Mouse (Mus musculus) bone marrow macrophage, adult 2 months (primary cell): ENCODE measurements around the gene Jak2. TPM values are rescaled to one million over a fixed set of nuclear protein-coding genes. Genes with fewer than 3 reads are reported as not detected.

Experiments used
- H3K27ac ChIP-seq: 2 replicates; pipeline ENCODE4 v1.5.1; 2012; ENCODE audit warnings: low read depth, low read length; ENCODE audit not compliant: insufficient read depth
- H3K4me1 ChIP-seq: 2 replicates; pipeline ENCODE4 v1.6.1; 2012; ENCODE audit warnings: low read length; ENCODE audit not compliant: control insufficient read depth, insufficient read depth
- H3K4me3 ChIP-seq: 2 replicates; pipeline ENCODE4 v1.5.1; 2012; ENCODE audit warnings: mild to moderate bottlenecking, low read length, moderate library complexity; ENCODE audit not compliant: insufficient read depth
- CTCF ChIP-seq: IDR thresholded peaks from 2 replicates; pipeline ENCODE4 v1.5.1; 2012; ENCODE audit warnings: low read depth, mild to moderate bottlenecking, low read length, moderate library complexity
- POLR2A ChIP-seq: IDR thresholded peaks from 2 replicates; pipeline ENCODE4 v1.6.1; 2012; ENCODE audit warnings: mild to moderate bottlenecking, low read depth, low read length, borderline replicate concordance
- polyA plus RNA-seq: library from polyadenylated mRNA; stranded (reverse); fragments of >200 nt; gene quantifications from 2 replicates; pipeline ENCODE4 v1.2.4, GENCODE M21; 2012; ENCODE audit not compliant: missing spikeins, insufficient read depth, insufficient read length

The Jak2 gene
- polyA plus RNA-seq, 1 experiment = 24.7 TPM

DNA sequence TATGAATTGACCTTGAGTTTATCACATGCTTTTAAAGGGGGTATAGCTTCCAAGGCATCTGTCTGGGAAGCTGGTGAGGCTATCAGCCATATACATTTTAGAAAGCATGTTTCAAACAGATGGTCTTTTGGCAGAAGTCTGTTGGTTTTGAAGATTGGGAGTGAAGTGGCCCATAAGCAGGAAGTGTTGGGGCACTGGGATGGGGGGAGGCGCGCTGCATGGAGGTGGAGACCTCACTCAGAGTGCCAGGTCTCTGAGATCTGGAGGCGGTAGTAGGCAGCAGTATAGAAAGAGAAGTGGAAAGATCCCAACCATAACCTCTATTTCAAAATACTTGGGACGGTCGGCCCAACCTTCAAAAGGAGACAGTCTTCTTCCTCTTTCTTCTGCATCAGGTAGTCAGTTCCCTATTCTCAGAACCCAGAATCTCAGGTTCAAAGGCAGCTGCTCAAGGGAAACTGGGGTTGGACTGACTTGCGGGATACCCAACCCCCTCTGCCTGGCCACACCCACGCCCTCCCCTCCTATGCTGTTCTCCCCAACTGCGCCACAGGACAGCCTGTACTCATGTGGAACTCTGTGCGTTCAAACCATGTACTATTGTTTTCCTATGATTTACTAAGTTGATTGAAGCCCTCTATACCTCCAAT lies 23.6 kb upstream of the Jak2 start:
- no peak for TF ChIP-seq CTCF
- TF ChIP-seq POLR2A = no peak
- no peak overlapping the region for H3K27ac ChIP-seq
- no peak overlapping the region for H3K4me3 ChIP-seq
- peaks cover 9% of the 10 kb centered on the region for H3K4me1 ChIP-seq

GRCm38 (mm10) chr19:29228989-29229388 lies 22.6 kb upstream of the Jak2 start:
- H3K4me1 ChIP-seq = peaks cover 6% of the 10 kb centered on the region
- H3K27ac ChIP-seq = no peak overlapping the region
- TF ChIP-seq POLR2A = no peak
- no peak for TF ChIP-seq CTCF
- no peak overlapping the region for H3K4me3 ChIP-seq

GRCm38 (mm10) chr19:29232738-29233137 lies 18.9 kb upstream of the Jak2 start:
- Histone ChIP-seq H3K4me3 (no peak overlapping the region), H3K4me1 (peaks cover 6% of the 10 kb centered on the region), H3K27ac (no peak overlapping the region)
- no peak for TF ChIP-seq CTCF
- TF ChIP-seq POLR2A = no peak

- TF ChIP-seq POLR2A = no peak
- no peak for TF ChIP-seq CTCF
- Histone ChIP-seq H3K4me3 (no peak overlapping the region), H3K27ac (no peak overlapping the region), H3K4me1 (peaks cover 23% of the 10 kb centered on the region)
Measured at GRCm38 (mm10) chr19:29236658-29237385, 14.8 kb upstream of the Jak2 start.

- Histone ChIP-seq H3K27ac (no peak overlapping the region), H3K4me1 (peaks cover 28% of the 10 kb centered on the region), H3K4me3 (no peak overlapping the region)
- TF ChIP-seq POLR2A (no peak), CTCF (no peak)
Measured at GRCm38 (mm10) chr19:29238171-29238570, 13.5 kb upstream of the Jak2 start.

DNA sequence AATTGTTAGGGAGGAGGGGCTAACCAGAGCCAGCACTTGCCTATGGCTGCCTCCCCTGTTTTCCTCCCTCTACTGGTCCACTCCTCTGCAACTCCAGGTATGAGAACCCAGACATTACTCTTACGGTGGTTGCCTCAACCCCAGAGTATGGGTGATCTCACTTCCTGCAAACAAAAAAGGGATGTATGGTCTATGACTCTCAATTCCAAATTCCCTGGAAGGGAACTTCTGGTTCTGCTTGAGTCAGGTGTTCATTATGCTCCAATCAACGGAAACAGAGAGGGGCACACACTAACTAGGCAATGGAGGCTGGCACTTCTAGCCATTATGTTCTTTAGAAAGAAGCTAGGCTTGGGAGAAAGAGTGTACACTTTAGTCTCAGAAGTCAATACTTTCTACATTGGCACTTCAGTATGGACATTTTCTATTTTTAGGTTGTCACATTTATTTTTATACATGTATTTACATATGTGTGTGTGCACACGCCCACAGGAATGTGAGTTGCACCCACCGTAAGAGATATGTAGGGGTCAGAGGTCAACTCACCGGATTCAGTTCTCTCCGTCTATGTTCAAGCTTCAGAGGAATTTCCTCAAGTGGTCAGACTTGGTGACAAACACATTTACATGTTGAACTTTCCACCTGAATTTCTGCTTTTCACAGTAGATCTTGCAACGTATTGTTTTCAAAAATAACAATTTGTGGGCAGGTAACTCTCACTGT lies 12.0 kb upstream of the Jak2 start:
- Histone ChIP-seq H3K4me1 (peaks cover 28% of the 10 kb centered on the region), H3K4me3 (no peak overlapping the region), H3K27ac (no peak overlapping the region)
- TF ChIP-seq POLR2A (no peak), CTCF (no peak)

DNA sequence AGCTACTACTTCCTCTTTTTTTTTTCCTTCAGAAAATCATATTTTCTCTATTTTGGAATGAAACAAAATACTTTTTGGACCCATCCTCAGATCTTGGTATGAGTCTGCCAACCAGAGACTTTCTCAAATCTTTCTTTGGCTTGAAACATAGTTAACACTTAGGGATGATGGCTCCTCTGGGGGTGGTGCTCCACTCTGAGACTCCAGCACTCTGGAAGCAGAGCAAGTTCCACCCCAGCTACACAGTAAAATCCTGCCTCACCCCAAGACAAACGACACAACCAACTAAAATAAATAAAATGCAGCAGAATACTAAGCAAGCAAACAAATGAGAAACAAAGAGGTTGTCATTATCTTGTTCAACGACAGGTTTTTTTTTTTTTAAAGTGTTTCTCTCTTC lies 11.0 kb upstream of the Jak2 start:
- H3K4me3 ChIP-seq = no peak overlapping the region
- H3K4me1 ChIP-seq = peaks cover 28% of the 10 kb centered on the region
- TF ChIP-seq POLR2A = no peak
- H3K27ac ChIP-seq = no peak overlapping the region

DNA sequence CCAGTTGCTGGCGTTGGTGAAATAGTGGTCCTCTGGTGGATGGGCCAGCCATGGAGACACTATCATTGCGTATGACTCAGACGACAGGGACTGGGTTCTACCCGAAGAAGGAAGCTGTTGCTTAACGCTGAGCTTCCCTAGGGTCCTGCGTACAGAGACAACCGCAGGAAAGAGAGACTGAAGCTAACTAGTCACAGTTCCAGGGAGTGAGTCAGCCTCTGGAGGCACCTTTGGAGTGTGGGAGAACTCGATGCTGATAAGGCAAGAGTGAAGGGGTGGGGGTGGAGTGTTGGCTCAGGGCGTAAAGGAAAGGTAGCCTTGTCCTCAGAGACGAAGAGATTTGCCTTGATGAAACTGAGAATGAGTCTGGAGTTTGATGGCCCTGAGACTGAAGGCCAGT lies 10.0 kb upstream of the Jak2 start:
- Histone ChIP-seq H3K4me1 (peaks cover 28% of the 10 kb centered on the region), H3K4me3 (no peak overlapping the region), H3K27ac (no peak overlapping the region)
- TF ChIP-seq POLR2A (no peak), CTCF (no peak)

- no peak overlapping the region for H3K27ac ChIP-seq
- H3K4me3 ChIP-seq = no peak overlapping the region
- peaks cover 9% of the 10 kb centered on the region for H3K4me1 ChIP-seq
- TF ChIP-seq POLR2A = no peak
- TF ChIP-seq CTCF = no peak
Measured at GRCm38 (mm10) chr19:29249933-29250332, 1.7 kb upstream of the Jak2 start.

DNA sequence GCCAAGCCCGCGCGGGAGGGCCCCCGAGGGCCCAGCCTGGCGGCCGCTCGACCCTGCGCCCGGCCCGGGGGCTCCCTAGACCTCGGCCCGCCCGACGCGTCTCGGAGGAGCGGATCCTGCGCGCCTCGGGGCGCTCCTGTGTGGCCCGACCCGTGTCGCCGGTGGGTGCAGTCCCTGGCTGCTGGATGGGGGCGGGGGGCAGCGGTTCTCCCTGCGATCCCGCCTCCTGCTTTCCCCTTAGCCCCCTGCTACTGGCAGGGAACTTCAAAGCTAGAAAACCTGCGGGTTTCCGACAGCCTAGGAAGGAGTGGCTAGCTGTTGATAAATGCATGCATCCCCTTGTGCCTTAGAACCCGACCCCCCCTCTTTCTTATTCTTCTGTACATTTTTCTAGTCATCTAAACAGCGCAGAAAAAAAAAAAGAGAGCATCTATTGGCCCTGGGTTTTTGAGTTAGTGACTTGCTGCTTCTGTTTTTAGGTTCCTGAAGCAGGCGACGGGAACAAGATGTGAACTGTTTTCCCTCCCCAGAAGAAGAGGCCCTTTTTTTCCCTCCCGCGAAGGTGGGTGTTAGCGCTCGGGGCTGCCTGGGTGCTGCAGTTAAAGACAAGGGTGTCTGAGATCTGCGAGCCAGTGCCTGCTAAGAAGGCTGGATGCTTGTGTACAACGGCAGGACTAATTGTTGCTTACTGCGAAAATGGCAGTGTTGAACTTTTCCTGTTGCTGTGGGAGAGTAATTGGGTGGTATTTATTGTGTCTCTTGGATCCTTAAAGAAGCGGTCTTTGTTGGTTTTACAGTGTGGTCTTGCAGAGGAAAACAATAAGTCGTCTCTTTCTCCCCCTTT lies 552 bp downstream of the Jak2 start:
- Histone ChIP-seq H3K4me3 (peak overlapping the region; percentile 80), H3K27ac (peak overlapping the region; percentile 66), H3K4me1 (peaks cover 14% of the 10 kb centered on the region)
- no peak for TF ChIP-seq CTCF
- TF ChIP-seq POLR2A = no peak
